Mouse (Mus musculus) telencephalon, adult 2 months (tissue): ENCODE measurements around the gene Fbrsl1.

Source experiments
- DNase-seq: peaks from one replicate; pipeline ENCODE4 v3.0.0-alpha.2; 2011; ENCODE audit warnings: low read depth, low spot score

Gene Fbrsl1

DNA sequence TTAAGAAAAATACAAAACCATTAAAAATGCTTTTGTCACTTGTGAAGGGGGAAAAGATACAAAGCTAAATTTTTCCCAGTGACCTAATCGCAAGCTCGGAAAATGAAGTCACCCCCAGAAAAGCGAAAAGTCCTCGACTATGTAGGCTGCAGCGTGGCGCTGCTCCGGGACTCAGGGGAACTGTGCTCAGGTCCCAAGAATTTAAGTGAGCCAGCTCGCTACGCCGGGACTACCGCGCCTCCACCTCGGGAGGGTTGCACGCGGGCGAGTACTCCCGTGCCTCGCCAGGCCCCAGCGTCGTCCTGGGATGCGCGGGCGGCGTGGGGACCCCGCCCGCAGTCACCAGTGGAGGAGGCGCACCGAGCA is 85.5 kb downstream of the Fbrsl1 start:
- DNase-seq = no peak

DNA sequence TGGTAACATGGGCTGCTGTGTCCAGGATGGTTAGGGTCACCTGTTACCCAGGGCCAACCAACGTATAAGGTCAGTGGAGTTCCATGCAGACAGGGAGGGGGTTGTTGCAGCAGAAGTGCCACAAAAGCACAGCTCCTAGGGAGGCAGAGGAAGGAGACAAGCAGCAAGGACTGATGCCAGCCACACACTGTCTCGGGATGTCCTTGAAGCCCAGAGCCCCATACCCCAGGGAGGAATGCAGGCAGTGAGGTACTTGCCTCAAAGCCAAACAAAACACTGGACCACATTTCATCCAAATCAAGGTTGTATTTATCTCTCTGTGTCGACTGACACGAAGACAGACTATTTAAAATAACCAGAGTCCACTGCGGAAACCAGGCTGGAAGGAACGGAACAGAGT is 86.8 kb downstream of the Fbrsl1 start:
- no peak for DNase-seq

DNA sequence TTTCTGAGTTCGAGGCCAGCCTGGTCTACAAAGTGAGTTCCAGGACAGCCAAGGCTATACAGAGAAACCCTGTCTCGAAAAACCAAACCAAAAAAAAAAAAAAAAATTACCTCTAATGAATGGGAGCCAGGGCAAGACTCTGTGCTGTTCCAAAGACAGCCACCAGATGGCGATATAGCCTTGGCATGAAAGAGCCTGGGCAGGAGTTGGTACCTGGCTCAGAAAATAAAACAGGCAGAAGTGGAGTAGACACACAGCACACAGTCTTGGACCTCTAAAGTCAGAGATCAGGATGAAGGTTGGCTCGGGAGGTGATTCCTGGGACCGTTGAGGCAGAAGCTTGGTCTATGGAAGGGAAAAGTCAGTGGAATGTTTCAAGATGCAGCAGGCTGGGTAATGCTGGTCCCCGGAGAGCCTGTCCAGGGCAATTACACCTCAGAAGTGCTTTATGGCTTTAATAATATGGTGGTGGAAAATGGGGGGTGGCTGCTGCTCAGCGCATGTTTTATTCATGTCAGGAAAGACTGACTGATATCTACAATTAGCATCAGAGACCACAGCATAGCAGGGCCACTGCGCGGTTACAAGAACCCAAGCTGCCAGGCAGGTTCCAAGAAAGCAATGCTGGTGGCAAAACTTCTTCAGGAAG is 90.6 kb downstream of the Fbrsl1 start:
- DNase-seq = no peak

DNA sequence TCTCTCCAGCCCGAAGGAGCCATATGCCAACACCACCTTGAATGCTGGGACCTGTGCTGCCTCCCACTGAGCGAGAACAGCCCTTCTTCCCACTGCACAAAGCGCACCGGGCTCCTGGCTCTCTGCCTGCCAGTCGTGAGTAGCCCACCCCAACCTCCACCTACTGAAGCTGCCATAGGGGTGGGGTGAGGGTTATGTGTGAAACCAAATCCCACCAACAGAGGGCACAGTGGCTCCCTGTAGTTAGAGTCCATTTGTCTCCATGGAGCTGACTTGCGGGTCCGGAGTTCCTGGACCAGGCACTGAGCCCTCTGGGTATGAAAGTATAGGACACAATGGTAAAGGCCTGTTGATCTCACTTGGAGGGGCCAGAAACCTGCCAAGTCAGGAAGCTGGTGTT is 93.6 kb downstream of the Fbrsl1 start:
- no peak for DNase-seq

DNA sequence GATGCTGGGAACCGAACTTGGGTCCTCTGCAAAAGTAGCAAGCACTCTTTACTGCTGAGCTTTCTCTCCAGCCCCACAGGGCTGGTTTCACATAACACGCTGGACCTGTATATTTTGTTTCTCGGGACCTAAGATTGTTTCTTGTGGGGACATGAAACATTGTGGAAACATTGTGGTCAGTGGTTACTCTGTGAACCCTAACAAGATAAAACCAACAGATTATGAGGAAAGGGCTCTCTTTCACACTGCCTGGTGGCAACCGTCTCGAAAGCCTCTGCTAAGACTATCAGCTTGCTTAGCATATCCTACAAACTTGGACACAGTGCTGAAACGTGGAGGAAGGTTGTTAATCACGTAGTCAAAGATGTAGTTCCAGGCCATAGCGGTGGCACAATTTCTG is 101.3 kb downstream of the Fbrsl1 start:
- DNase-seq = no peak

DNA sequence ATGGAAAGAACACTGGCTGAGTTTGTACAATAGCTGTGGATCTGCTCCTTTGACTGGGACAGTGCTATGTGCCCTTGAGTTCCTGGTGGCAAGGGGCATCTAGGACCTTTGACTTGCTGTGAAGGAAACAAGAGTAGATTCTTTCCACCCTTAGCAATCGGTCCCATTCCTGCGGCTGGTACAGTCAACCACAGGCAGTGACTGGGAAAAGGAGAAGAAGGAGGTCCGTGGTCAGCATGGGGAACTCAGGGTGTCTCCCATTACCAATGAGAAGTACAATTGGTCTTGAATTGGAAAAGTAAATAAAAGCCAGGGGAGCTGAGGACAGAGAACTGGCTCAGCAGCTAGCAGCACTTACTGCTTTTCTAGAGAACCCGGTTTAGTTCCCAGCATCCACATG is 102.8 kb downstream of the Fbrsl1 start:
- DNase-seq = no peak

DNA sequence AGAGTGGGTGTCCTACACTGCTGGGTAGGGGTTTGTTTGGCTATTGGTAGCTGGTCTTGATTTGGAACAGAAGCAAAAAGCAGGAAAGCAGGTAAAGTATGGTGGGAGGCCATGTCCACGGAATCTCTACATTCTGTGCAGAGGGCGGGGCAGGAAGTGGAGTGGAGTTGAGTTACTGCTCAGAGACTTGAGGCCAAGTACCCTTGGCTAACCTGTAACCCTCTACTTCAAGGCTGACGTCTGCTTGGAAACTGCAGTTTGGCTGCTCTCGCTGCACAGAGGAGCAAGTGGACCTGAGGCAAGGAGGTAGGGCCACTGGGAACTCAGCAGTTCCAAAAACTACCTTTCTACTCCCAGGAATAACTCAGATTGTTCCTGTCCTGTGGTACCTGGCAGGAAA is 103.8 kb downstream of the Fbrsl1 start, which contains the start of gene Lrcol1:
TSS of gene Lrcol1 (plus strand) at position 207 of the 400 bp plus-strand sequence.
- DNase-seq = no peak

DNA sequence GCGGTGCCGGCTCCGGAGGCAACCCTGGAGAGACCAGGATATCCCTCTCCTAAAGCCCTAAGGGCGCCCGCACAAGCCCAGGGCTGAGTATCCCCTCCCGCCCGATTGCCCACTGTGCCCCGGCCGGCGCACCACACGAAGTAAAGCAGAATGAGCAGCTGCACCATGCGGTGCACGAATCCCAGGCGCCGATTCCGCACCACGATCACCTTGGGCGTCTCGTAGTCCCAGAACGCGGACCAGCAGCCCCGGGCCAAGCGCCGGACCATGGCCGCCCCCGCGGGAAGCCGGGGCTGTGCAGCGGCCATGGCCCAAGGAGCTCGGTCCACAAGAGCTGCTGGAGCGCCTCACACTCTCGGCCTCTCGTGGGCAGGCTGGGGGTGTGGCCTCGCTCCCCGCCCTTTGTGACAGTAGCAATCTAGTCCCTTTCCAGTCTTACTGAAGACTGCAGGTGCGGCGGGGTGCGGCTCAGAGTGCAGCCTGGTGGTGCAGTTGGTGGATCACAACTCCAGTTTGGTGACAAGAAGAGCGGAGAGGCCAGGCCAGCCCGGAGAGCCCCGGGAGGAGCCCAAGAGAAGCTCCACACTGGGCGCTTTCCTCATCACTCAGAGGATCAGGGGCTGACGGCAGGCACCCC is 105.5 kb downstream of the Fbrsl1 start, which contains the start of gene P2rx2:
TSS of gene P2rx2 (minus strand) at position 565 of the 637 bp plus-strand sequence.
- DNase-seq = no peak

DNA sequence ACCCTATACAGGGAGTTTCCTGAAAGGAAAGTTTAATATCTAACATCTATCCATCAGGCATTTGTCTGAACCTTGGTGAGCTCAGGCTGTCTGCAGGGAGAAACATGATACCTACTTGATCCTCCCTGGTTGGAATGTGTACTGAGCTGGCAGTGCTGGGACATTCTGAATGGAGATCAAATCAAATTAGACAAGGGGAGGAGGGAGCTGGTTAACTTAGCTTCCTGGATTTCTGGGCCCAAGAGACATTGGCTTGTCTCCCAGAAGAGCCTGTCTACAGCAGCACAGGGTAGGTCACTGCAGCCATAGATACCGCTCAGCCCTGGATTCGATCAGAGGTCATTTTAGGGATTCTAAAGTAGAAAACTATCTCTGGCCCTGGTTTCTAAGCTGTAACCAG is 109.5 kb downstream of the Fbrsl1 start:
- no peak for DNase-seq

DNA sequence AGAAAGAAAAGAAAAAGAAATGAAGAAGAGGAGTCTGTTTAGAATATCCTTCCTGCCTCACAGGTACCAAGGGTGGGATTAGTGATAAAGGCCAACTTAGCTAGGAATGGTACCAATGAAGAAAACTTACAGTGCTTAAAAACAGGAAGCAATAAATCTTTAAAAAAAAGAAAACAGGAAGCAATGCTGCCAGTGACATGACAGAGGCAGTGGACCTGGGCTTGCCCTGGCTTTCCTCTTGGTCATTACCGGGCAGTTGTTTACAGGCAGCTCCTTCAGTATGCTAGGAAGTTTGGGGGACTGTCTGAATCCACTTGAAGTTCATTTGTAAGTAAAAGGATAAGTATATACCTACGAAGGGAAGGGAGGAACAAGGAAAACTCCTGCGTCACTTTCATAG is 117.8 kb downstream of the Fbrsl1 start:
- DNase-seq = no peak

DNA sequence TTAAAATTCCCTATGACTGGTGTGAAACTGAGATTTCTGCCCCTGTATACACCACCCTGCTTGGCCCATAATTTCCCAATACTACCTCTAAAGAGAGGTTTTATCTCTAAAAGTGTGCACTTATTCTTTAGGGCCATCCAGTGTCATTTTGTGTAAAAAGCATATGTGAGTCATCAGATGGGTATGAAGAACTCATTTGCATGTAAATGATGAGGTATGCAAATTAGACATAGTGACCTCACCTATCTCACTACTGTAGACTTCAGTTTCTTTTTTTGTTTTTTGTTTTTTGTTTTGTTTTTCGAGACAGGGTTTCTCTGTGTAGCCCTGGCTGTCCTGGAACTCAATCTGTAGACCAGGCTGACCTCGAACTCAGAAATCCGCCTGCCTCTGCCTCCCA is 135.2 kb downstream of the Fbrsl1 start:
- no peak for DNase-seq
